Comparison of ENCODE assay signal across 9 mouse cellular contexts in the genomic region with DNA sequence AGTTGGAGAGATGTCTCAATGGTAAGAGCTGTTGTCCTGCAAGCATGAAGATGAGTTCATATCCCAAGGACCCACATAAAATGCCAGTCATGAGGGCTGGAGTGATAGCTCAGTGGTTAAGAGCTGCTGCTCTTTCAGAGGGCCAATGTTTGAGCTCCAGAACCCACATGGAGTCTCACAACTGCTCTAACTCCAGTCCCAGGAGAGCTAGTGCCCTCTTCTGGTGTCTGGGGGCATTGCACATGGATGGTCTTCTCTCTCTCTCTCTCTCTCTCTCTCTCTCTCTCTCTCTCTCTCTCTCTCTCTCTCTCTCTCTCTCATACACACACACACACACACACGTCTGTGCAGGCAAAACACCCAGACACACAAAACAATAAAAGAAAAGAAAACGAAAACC. TPM values are rescaled to one million over a fixed set of nuclear protein-coding genes. Genes with fewer than 3 reads are reported as not detected.
DNase-seq lines count a peak whose midpoint lies in the region; ATAC-seq and TF ChIP-seq lines count a peak whose summit lies in the region.
"Had no signal": no experiment of that assay in that cellular context is flagged by ENCODE, and none has a peak within 500 bp of the region (broad histone marks: within the 10 kb centered on the region; RNA-seq: fewer than 3 reads in every experiment).

No protein-coding gene starts in this region.

- no peak overlapping the region for H3K9ac ChIP-seq in kidney, embryonic 16.5 days (replicated peaks; ENCODE audit: low read length)
- H3K9ac ChIP-seq: hindbrain, embryonic 15.5 days had no signal

- no peak overlapping the region for H3K27ac ChIP-seq in kidney, adult 2 months (ENCODE audit: insufficient read depth, low read depth, low read length)
- H3K27ac ChIP-seq in kidney, embryonic 16.5 days (ENCODE audit: low read length), result no peak overlapping the region
- H3K27ac ChIP-seq: hindbrain, embryonic 15.5 days had no signal

- TF ChIP-seq POLR2A in kidney, adult 2 months (IDR thresholded peaks at IDR 0.05; ENCODE audit: low read depth, low read length), result no peak

- H3K4me3 ChIP-seq in kidney, adult 2 months (ENCODE audit: insufficient read depth, low read depth, low read length), result no peak overlapping the region
- no peak overlapping the region for H3K4me3 ChIP-seq in kidney, embryonic 16.5 days (ENCODE audit: low read length)
- H3K4me3 ChIP-seq in G1E (ENCODE audit: low read depth, low read length), result no peak overlapping the region
- H3K4me3 ChIP-seq: hindbrain, embryonic 15.5 days had no signal

- H3K27me3 ChIP-seq in kidney, adult 2 months (replicated peaks; ENCODE audit: control insufficient read depth, insufficient read depth, low read length), result no peaks in the 10 kb centered on the region
- no peaks in the 10 kb centered on the region for H3K27me3 ChIP-seq in kidney, embryonic 16.5 days (ENCODE audit: insufficient read depth, low read length)
- H3K27me3 ChIP-seq in G1E (ENCODE audit: insufficient read depth, low read length), result peaks cover 13% of the 10 kb centered on the region; the same call in 1 of the 2 replicates

- H3K4me2 ChIP-seq in kidney, embryonic 16.5 days (replicated peaks; ENCODE audit: low read depth, low read length), result no peak overlapping the region
- H3K4me2 ChIP-seq: hindbrain, embryonic 15.5 days had no signal

- no peaks in the 10 kb centered on the region for H3K9me3 ChIP-seq in kidney, embryonic 16.5 days (ENCODE audit: low read length)
- H3K9me3 ChIP-seq in G1E (replicated peaks), result no peaks in the 10 kb centered on the region
- H3K9me3 ChIP-seq: hindbrain, embryonic 15.5 days had no signal

- DNase-seq in CD4-positive, CD25-positive, alpha-beta regulatory T cell, adult 2 months (ENCODE audit: low read depth, low spot score), result peak; percentile 79
- peak; percentile 67 for DNase-seq in kidney, adult 2 months
- no peak for DNase-seq in G1E (ENCODE audit: low spot score)
- peak; percentile 37 to 64 for DNase-seq in lung, adult 18-20 months
- peak; percentile 61 for DNase-seq in thymus, postnatal 25 days

- H3K4me1 ChIP-seq in kidney, adult 2 months (ENCODE audit: control insufficient read depth, insufficient read depth, low read length), result peaks cover 4% of the 10 kb centered on the region; the same call in 1 of the 2 replicates
- H3K4me1 ChIP-seq in kidney, embryonic 16.5 days (ENCODE audit: insufficient read depth, low read length), result peaks cover 6% of the 10 kb centered on the region; the same call in 1 of the 2 replicates
- peaks cover 21% of the 10 kb centered on the region for H3K4me1 ChIP-seq in G1E (ENCODE audit: insufficient read depth, low read depth, low read length)

- WGBS in kidney, adult 2 months, result 17% methylated on average over 2 of the region's 2 CpGs
- 12% methylated on average over 2 of the region's 2 CpGs for WGBS in kidney, embryonic 16.5 days

- ATAC-seq in CD4-positive, CD25-positive, alpha-beta regulatory T cell, adult 4 months, result no peak
- ATAC-seq in kidney, embryonic 16.5 days (ENCODE audit: low FRiP score, low TSS enrichment), result no peak
- no peak for ATAC-seq in G1E (ENCODE audit: extremely low read depth, insufficient number of reproducible peaks, low FRiP score, poor library complexity, severe bottlenecking)
- peak; percentile 57 for ATAC-seq in common myeloid progenitor, adult 5-6 weeks (replicated peaks; ENCODE audit: low read depth, poor library complexity, severe bottlenecking)

- no peaks in the 10 kb centered on the region for H3K36me3 ChIP-seq in kidney, adult 2 months (ENCODE audit: control insufficient read depth, insufficient read depth, low read length)
- H3K36me3 ChIP-seq in kidney, embryonic 16.5 days (ENCODE audit: insufficient read depth, low read length), result no peaks in the 10 kb centered on the region
- no peaks in the 10 kb centered on the region for H3K36me3 ChIP-seq in G1E (replicated peaks)
- H3K36me3 ChIP-seq: hindbrain, embryonic 15.5 days had no signal

- peak; percentile 82 for TF ChIP-seq CTCF in kidney, adult 2 months (conservative IDR thresholded peaks at IDR 0.05; ENCODE audit: insufficient read depth, insufficient read length, low read depth, low read length)
- TF ChIP-seq CTCF in G1E (IDR thresholded peaks at IDR 0.05; ENCODE audit: low read depth, low read length), result peak; percentile 69

RNA-seq across cellular contexts. Expression of a gene that starts 4.4 kb away (rescaled TPM):
- polyA plus RNA-seq in CD4-positive, CD25-positive, alpha-beta regulatory T cell, adult 4 months (2017; shearing (Covaris generic)), result 1 to 10 TPM in 1 of 2 experiments, under 1 TPM in 1; 0.55 to 1.4 TPM
- polyA plus RNA-seq in kidney, adult 2 months (2012; rRNA removed), result 8.4 and 10.1 TPM in 2 replicates
- 3.5 and 3.7 TPM in 2 replicates for polyA plus RNA-seq in kidney, embryonic 16.5 days (2015; fragmentation: Nextera tagmentation; extraction: Ambion mirVana)
- total RNA-seq in G1E (2014; fragmentation: Nextera tagmentation), result not detected in 2 replicates
- total RNA-seq in G1E (2017), result 0.05 and 0.29 TPM in 2 replicates
- polyA plus RNA-seq in G1E (2012), result 0.11 and 0.18 TPM in 2 replicates
- not detected in 2 replicates for total RNA-seq in common myeloid progenitor, adult 5-6 weeks (2017)

RNA-seq across cellular contexts. Expression of a gene that starts 12.0 kb away (rescaled TPM):
- polyA plus RNA-seq in CD4-positive, CD25-positive, alpha-beta regulatory T cell, adult 4 months (2017; shearing (Covaris generic)), result 10 to 100 TPM in 1 of 2 experiments, 1 to 10 TPM in 1; 8.3 to 11.5 TPM
- polyA plus RNA-seq in kidney, adult 2 months (2012; rRNA removed), result 16.9 and 18.7 TPM in 2 replicates
- 15.6 and 17.0 TPM in 2 replicates for polyA plus RNA-seq in kidney, embryonic 16.5 days (2015; fragmentation: Nextera tagmentation; extraction: Ambion mirVana)
- total RNA-seq in G1E (2014; fragmentation: Nextera tagmentation) (8.4 and 12.2 TPM in 2 replicates), G1E (2017) (6.7 and 8.2 TPM in 2 replicates)
- 1.6 and 1.7 TPM in 2 replicates for polyA plus RNA-seq in G1E (2012)
- 4.1 and 4.5 TPM in 2 replicates for total RNA-seq in common myeloid progenitor, adult 5-6 weeks (2017)

RNA-seq across cellular contexts. Expression of a gene that starts 27.3 kb away (rescaled TPM):
- polyA plus RNA-seq in CD4-positive, CD25-positive, alpha-beta regulatory T cell, adult 4 months (2017; shearing (Covaris generic)), result not detected
- not detected in 2 replicates for polyA plus RNA-seq in kidney, adult 2 months (2012; rRNA removed)
- polyA plus RNA-seq in kidney, embryonic 16.5 days (2015; fragmentation: Nextera tagmentation; extraction: Ambion mirVana), result 7.7 and 11.5 TPM in 2 replicates
- total RNA-seq in G1E (2014; fragmentation: Nextera tagmentation), result not detected in 2 replicates
- total RNA-seq in G1E (2017), result 0.05 and 0.06 TPM in 2 replicates
- 0.02 TPM in 1 of 2 replicates, not detected in the other for polyA plus RNA-seq in G1E (2012)
- total RNA-seq in common myeloid progenitor, adult 5-6 weeks (2017), result not detected in 2 replicates
